Mouse (Mus musculus): Measurements from ENCODE around the gene Add1.

GRCm38 (mm10) chr5:34528724-34529123 lies 44.7 kb upstream of the Add1 start:
- TF ChIP-seq POLR2A (IDR thresholded peaks at IDR 0.05; ENCODE audit: borderline replicate concordance, control insufficient read depth, low read depth, low read length) = no peak
- no peak for TF ChIP-seq CTCF (IDR thresholded peaks at IDR 0.05; ENCODE audit: control insufficient read depth, insufficient read depth, low read length)
